Comparison of ENCODE assay signal across 24 mouse cellular contexts in the genomic region with DNA sequence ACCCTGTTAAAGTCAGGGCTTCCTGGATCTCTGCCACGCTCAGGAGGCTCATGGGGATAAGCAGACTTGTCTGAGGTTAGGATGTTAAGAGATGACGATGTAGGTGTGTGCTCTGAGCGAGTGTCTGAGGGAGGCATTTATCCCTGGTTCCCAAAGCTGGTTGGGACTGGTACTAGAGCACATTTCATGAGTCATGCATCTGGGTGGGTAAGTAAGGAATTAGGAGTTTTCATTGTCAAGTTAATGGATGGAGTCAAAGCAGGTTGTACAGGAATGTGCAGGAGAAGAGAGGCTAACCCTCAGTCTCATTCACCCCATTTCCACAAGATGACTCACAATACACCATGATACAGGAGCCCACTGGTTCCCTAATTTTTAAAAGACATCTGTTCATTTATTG. TPM values are rescaled to one million over a fixed set of nuclear protein-coding genes. Genes with fewer than 3 reads are reported as not detected.
"Had no signal": no experiment of that assay in that cellular context is flagged by ENCODE, and none has a peak within 500 bp of the region (broad histone marks: within the 10 kb centered on the region; RNA-seq: fewer than 3 reads in every experiment).

No protein-coding gene starts in this region.

- H3K4me1 ChIP-seq: kidney, embryonic 15.5 days; limb, embryonic 12.5 days; limb, embryonic 15.5 days; midbrain, embryonic 10.5 days; midbrain, embryonic 13.5 days; neural tube, embryonic 13.5 days had no signal

- H3K4me3 ChIP-seq: kidney, embryonic 15.5 days; limb, embryonic 12.5 days; limb, embryonic 15.5 days; midbrain, embryonic 10.5 days; midbrain, embryonic 13.5 days; myocyte; neural tube, embryonic 13.5 days had no signal

- H3K9ac ChIP-seq: kidney, embryonic 15.5 days; limb, embryonic 12.5 days; limb, embryonic 15.5 days; liver, embryonic 14.5 days; liver, postnatal 0 days; lung, embryonic 14.5 days; midbrain, embryonic 13.5 days; neural tube, embryonic 13.5 days had no signal

- H3K4me2 ChIP-seq: kidney, embryonic 15.5 days; limb, embryonic 12.5 days; limb, embryonic 15.5 days; liver, embryonic 11.5 days; lung, embryonic 14.5 days; midbrain, embryonic 13.5 days; neural tube, embryonic 13.5 days had no signal

- DNase-seq: kidney, adult 11 months; kidney, adult 8-10 months; kidney, postnatal 10 days; kidney, postnatal 4 days; left cerebral cortex, postnatal 4 days; liver, postnatal 0 days; lung, embryonic 14.5 days; right cerebral cortex, adult 18-20 months; right cerebral cortex, postnatal 14 days; spleen, adult 18-20 months; thymus, postnatal 25 days had no signal

- ATAC-seq: liver, postnatal 0 days; lung, postnatal 0 days; midbrain, embryonic 13.5 days; midbrain, embryonic 16.5 days had no signal

- H3K27me3 ChIP-seq: kidney, embryonic 15.5 days; limb, embryonic 12.5 days; limb, embryonic 15.5 days; midbrain, embryonic 13.5 days; neural tube, embryonic 13.5 days had no signal

- H3K9me3 ChIP-seq: kidney, embryonic 15.5 days; limb, embryonic 12.5 days; limb, embryonic 15.5 days; midbrain, embryonic 10.5 days; midbrain, embryonic 13.5 days; neural tube, embryonic 13.5 days had no signal

- H3K27ac ChIP-seq: kidney, embryonic 15.5 days; limb, embryonic 12.5 days; limb, embryonic 15.5 days; liver, embryonic 14.5 days; macrophage; midbrain, embryonic 10.5 days; midbrain, embryonic 13.5 days; neural tube, embryonic 13.5 days had no signal

RNA-seq across cellular contexts. Expression of a gene that starts 49.0 kb away (rescaled TPM):
- total RNA-seq: monocyte, adult 5-6 weeks had no signal
